Mouse (Mus musculus): ENCODE data around the gene Scfd1.

DNA sequence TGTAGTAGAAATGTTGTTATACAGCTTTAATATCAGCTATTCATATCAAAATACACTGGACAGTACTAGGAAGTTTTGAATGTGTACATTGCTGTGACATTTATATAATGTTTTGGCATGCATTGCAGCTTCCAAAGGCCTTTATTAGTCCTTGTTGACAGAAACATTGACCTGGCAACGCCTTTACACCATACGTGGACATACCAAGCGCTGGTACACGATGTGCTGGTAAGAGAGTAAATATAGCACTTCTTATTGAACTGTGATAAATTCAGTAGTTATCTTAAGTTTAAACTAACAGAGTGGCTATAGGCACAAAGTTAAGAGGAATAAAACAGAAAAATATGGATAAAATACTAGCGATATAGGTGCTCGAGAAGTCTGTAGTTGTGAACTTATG is 22.6 kb downstream of the Scfd1 start:
- TF ChIP-seq POLR2A (IDR thresholded peaks at IDR 0.05; ENCODE audit: low read depth, low read length) (no peak), CTCF (IDR thresholded peaks at IDR 0.05; ENCODE audit: extremely low read depth, insufficient read length, insufficient replicate concordance, low read depth, low read length) (no peak)

Measured in small intestine, adult 2 months (tissue).